Mouse (Mus musculus) cerebellum, postnatal 10 days (tissue): ENCODE measurements around the gene Spc24.
A peak's percentile ranks its signal among the peaks of the same experiment; 100 is the strongest.
"Not testable (repeated sequence)": the region's sequence is repeated elsewhere in the genome, so short reads cannot be mapped to it uniquely, and the experiment has no call there.

Source experiments
- DNase-seq, 2 experiments: peaks; one replicate each; pipeline ENCODE4 v3.0.0; 2021; ENCODE audit warnings: mixed read lengths in 2 of 2

The Spc24 gene

DNA sequence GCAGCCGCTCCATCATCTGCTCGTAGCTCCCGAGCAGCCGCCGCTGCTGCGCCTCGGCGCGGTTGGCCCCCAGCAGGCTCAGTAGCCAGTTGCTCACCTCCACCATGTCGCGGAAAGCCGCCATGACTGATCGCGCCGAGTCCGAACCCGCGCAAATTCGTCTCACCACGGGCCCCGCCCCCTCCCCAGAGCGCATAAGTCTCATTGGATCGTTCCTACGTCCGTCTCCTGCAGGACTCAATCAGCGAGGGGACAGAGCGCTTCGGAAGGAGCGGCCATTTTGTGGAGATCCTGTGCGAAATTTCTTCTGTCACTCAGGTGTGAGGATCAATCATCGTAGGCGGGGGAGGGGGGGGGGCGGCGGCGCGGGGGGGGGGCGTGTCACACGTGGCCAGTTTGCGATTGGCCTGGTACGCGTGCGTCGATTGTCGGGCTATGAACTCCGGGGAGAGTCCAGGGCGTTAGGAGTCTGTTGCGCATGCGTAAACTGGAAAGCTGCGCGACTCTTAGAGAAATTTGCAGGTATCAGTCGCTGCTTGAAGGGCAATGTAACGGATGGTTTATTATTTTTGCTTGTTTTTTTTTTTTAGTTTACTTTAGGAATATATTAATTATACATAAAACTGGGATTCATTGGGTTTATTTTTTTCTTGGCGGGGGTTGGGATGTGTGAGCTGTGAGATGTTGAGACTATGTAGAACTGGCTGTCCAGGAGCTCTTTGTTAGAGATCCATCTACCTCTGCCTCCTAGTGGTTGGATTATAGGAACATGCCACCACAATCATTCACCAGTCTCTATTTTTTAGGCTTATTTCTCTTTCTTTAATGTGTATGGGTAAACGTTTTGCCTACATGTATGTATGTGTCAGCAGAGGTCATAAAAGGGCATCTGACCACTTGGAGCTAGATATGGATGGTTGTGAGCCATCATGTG, at the start of gene Spc24:
TSS of gene Spc24 (minus strand) at position 149 of the 934 bp plus-strand sequence.
- peak; percentile 98 to 99 for DNase-seq

DNA sequence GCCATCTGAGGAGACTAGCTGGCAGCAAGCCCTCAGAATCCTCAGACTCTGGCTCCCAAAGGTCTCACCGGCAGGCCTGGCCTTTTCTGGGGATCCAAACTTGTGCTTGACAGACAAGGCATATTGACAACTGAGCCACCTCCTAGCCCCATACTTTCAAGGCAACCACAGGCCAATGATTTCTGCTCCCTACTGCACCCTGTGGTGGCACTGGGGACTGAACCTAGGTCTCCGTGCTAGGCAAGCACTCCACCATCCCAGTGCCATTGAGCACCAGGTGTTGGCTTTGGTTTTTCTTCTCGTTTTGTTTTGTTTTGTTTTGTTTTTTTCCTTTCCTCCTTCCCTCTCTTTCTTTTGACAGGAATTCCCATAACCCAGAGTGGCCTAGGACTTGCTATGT, 48.5 kb upstream of the Spc24 start:
- no peak for DNase-seq

DNA sequence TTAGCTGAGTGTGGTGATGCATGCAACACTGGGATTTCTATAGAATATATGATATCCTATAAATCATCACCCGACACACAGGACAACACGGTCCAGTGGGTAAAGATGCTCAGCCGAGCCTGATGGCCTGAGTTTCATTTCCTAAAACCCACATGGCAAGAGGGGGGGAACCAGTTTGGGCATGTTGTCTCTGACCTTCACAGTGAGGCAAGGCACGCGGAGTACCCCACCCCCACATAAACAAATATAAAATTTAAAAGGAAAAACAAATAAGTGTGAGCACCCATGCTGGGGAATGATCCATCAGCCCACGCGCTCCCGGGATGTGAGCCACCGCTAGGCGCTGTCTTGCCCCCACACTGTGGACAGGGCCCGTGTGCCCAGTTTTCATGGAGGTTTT, 46.9 kb upstream of the Spc24 start:
- no peak for DNase-seq

DNA sequence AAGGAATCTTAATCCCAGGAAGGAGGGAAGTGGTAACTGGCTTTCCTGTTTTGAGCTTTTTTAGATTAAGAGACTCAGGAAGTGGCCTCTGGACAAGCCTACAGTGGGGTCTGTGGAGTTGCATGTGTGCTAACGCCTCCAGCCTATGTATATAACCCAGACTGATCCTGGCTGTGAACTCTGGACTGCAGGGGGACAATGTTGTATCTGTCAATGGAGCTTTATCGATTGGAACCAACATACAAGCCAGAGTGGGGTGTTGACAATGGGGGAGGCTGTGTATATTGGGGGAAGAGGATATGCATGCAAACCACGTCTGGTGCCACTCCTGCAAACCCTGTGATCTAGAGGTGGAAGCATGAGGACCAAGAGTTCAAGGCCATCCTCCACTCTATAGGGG, 46.3 kb upstream of the Spc24 start:
- DNase-seq: no peak

DNA sequence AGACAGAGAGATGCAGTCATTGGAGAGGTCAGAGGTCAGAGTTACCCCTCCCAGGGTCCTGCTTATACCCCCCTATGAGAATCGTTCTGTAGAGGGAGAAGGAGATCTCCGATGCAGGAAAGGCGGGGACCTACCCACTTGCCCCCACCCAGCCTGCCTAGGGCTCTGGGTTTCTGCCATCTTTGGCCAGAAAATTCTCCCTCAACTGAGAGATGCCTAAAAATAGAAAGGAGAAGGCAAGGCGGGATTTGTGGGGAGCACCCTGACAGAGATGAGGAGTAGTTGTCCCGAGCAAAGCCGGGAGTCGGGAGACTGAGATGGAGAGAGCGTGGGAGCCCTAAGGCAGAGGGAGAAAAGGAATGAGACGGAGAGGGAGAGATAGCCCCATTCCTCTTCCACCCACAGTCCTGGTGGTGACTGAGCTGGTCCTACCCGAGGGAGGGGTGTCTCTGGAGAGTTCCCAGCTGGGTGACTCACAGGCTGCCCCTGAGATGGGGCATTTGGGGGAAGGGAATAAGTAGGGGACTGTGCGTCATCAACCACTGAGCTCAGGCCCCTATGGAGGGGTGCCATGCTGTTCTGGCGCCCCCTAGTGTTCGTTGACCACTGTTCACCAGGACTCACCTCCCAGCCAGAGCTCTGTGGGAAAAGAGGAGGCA, 44.0 kb upstream of the Spc24 start:
- DNase-seq: peak; percentile 91 to 92

DNA sequence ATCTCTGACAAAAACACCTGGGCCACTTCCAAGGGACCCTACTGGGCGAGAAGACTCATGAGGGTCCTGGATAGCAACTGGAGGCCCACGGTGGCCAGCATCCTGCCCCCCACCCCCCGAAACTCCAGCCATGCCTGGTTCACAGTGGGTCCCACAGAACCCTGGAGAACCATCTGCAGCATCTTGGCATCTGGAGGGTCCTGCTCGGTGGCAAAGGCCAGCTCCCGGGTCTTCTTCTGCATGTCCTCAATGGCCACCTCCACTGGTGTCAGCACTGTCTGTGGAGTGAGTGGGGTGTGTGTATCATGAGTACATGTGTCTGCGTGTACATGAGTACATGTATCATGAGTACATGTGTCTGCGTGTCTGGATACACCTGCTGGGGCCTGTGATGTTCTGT, 41.5 kb upstream of the Spc24 start:
- DNase-seq: no peak

DNA sequence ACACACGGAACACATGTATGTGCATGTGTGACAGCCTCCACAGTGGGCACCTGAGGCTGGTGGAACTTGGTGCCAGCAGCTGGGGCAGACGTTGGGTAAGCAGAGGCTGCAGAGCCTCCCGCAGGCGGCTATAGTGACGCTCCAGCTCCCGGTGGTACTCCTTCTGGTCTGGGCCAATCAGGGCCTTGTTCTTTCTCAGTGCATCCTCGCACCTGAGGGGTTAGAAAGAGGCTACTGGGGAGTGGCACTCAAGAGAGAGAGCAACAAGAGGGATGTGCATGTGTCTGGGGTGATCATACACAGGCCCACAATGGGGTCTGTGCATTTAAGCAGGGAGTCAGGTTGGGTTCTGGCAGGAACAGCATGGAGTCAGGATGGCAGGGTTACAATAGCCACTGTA, 41.0 kb upstream of the Spc24 start:
- no peak for DNase-seq

DNA sequence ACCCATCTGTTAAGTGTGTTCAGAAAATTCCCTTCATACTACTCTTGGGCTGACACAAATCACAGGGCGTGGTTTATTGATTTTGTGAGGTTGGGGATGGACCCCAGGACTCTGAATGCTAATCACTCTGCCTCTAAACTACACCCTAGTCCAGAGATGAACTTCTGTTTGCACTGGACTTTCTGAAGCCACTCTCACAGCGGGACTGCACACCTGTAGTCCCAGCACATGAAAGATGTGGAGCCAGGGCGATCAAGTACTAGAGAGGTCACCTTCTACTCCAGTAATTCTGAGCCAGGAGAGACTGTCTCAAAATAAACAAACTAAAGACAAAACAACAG, 38.9 kb upstream of the Spc24 start:
- no peak for DNase-seq

DNA sequence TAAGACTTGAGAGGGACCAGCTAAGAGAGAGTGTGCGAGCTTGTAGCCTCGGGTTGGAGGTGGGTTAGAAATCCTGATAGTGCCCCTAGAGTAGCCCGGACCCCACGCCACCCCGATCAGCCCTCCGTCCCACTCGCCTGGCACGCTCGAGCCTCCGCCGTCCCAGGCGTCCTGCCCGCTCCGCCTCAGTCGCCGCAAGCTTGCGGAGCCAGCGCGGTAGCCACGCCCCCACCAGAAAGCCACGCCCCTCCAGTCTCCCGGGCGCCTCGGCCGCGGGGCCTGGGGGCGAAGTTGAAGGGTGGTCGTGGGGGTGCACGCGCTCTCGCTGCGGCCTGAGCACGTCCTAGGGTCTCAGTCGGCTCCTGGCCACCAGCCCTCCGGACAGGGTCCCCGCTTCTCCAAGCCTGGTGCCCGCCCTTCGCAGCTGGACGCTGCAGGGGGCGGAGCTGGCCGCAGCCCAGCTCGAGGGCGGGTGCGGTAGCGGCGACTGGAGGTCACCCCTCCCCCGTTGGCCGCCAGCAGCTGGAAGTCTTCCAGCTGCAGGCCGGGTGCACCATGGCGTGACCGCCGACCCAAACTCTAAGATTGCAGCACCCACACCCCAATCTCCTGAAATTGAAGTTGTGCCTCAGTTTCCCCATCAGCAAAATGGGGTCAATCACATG, 38.4 kb upstream of the Spc24 start, which contains the start of gene Kank2:
TSS of gene Kank2 (minus strand) at position 400 of the 665 bp plus-strand sequence.
- peak; percentile 81 to 82 for DNase-seq

DNA sequence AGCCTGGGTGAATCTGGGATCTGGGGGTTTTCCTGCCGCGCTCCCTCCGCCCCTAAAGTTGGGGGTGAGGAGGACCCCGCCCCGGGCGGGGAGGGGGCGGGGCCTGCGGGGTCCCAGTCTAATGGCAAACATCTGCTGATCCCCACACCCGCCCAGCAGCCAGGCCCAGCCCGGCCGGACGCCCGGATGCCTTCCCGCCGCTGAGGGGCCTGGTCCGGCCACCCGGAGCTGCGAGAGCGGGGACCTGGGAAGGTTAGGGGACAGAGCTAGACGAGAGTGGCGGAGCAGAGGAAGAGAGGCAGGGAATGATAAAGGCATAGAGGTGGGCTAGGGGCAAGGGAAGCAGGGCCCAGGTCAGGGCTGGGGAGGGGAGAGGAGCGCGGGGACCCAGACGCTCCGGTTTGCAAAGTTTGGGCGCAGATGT, 37.8 kb upstream of the Spc24 start:
- DNase-seq: peak; percentile 41 to 48

DNA sequence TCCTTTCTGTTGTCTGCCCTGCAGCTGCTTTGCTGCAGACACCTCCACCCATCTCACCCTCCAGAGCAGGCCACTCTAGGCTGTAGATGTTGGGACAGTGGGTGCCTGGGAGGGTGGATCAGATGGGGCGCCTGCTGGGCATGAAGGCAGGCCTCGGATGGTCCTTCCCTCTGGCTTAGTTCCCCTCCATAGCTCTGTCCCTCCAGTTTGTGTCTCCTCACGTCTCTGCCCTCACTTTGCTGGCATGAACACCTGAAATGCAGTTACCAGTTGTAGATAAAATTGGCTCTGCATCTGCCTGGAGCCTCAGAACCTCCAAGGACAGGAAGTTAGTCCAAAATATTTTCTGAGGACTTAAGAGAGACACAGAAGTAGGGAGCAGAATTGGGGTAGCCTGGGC, 36.8 kb upstream of the Spc24 start:
- no peak for DNase-seq

DNA sequence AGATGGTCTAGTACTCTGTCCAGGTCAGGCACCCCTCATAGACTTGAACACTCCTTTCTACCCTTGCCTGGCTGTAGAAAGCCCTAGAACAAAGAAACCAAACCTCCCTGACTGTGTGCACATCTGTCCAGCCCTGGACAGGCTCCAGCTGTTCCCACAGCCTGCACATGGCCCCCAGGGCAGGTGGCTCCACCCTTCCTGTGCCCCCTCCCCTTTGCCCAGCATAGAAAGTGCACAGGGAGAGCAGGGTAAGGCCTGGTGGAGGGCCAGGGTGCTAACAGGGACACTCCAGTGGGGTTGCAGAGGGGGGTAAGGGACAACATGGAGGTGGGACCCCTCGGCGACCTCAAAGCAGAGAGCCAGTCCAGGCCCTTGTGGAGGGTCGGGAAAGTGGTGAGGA, 36.2 kb upstream of the Spc24 start:
- peak; percentile 24 to 27 for DNase-seq

DNA sequence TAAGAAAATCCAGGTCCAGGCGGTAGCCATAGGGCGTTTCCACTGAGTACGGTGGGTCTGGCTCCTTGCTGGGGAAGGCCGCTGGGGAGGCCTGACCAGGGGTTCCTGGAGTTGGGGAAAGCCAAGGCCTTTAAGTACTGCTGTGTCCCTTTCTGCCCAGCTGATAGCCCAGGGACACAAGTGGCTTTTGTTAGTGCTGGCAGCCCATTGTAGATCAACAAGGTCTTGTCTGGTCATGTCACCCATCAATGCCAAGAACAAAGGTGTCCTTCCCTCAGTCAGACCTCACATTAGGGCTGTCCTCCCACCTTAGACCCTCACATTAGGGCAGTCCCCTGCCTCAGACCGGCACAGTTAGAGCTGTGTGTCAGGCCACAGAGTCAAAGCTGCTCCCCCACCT, 35.5 kb upstream of the Spc24 start:
- DNase-seq: peak in 1 of 2 experiments; percentile 17

DNA sequence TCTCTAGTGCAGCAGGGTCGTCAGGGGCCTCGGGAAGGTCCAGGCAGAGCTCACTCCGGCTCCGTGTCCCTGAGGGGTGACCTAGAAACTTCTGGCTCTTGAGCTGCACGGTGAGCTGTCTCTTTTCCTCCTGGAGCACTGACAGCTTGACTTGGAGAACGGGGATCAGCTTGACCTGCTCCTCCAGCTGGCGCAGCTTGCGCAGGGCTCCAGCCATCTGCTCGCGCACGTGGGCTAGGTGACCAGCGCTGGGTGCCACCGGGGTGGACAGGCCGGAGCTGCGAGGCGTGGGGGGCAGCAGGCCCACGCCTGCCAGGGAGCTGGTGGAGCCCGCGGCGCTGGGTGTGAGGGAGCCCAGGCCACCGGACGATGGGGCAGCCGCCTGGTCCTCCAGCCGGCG, 34.8 kb upstream of the Spc24 start:
- peak; percentile 62 to 65 for DNase-seq

DNA sequence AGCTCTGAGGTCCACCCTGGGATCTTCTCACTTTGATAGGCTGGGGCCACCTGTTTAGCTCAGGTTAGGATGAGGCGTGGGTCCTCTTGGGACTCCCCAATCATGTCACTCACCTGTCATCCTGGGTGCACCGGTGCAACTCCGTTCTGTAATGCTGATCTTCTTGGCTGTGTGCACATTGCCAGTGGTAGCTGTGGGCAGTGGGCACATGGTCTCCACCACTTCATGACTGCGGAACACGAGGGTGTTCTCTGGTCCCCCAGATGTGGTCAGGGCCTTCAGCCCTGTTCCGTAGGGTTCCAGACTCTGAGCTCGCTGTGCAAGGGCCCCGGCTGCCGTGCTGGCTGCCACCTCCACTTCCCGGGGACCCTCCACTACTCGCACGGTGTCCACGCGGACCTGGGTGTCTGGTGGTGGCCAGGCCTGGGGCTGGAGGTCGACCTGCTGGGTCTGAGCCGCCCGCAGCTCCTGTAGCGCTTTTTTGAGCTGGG, 34.3 kb upstream of the Spc24 start:
- DNase-seq: peak in 1 of 2 experiments; percentile 21

DNA sequence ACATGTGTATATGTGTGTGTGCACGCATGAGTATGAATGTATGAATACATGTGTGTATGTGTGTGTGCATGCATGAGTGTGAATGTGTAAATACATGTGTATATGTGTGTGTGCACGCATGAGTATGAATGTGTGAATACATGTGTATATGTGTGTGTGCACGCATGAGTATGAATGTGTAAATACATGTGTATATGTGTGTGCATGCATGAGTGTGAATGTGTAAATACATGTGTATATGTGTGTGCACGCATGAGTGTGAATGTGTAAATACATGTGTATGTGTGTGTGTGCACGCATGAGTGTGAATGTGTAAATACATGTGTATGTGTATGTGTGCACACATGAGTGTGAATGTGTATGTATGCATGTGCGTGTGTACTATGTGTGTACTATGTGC, 33.4 kb upstream of the Spc24 start:
- not testable (repeated sequence) for DNase-seq

DNA sequence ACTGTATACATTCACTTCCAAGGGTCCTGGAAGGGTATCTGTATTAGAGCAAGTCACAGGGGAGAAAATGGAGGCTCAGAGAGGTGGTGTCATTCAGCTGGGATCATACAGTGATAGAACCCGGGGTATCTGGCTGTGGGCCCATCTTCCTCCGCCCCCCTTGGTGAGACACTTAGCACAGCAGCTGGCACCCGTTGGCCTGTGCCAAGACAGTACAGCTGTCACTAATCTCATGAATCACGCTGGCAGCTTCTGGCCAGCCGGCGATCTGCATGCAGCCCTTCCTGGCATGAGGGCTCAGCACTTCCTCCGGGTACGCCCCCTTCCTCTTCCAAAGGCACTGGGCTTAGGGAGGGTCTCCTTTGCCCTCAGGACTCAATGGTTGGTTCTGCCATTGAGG, 32.5 kb upstream of the Spc24 start:
- DNase-seq: peak; percentile 86 to 88

DNA sequence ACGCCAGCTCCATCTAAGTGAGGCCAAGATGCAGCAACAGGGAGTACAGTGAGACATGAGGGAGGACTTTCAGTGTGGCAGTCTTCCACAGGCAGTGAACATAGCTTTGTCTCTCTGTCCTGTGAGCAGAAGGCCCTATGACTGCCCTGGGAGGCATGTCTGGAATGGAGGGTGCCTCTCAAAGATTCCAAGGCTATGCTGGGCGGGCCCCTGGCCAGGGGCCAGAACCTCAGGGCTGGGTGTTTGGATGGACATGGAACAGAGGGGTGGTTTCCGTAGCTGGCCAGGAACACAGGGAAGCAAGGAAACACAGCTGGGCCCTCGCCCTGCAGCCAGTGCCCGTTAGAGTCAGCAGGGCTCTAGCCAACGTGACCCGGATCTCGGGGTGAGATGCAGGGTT, 31.8 kb upstream of the Spc24 start:
- peak; percentile 53 to 56 for DNase-seq

DNA sequence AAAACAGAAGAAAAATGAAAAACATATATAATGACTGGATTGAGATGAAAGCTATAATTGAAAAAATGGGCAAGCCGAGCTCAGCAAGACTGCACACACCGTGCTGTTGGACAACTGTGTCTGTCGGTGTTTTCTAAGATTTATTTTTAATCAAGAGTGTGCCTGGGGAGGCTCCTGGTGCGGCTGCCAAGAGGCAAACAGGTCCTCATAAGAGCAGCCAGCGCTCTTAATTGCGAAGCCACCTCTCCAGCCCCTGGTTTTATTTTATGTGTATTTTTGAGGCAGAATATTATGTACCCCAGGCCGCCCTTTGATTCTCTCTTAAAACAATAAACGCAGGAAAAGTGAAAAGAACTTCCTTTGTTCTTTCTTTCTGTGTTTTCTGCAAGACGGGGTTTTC, 28.1 kb upstream of the Spc24 start:
- DNase-seq: no peak

DNA sequence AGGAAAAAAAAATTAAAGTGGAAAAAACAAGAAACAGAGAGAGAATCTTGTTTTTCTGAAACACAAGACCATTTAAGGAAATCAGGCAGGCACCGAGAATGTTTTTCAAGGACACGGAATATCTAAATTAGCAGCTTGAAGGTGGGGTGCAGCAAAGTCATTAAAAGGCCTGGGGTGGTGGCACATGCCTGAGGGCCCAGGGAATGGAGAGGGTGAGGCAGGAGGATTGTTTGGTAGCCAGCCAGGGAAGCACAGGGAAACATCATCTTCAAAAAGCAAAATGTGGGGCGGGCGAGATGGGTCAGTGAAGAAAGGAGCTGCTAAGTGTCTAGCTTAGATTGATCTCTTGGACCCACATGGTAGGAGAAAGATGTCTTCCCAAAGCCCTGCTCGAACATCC, 27.6 kb upstream of the Spc24 start:
- no peak for DNase-seq

DNA sequence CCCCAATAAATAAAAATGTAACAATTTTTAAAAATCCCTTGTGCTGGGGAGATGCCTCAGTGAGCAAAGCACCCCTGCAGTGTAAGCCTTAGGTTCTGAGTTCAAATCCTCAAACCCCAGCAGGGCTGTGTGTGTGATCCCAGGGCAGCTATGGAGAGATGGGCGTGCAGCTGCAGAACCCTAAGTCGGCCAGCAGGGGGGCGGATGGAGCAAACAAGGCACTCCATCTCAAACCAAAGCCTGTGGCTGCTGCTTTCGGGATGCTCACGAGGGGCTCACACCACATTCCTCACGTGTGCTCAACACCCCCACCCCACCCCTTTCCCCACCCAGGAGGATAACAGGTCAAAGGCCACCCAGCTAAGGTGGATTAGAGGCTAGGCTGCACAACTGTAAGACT, 26.8 kb upstream of the Spc24 start:
- peak; percentile 80 to 81 for DNase-seq

DNA sequence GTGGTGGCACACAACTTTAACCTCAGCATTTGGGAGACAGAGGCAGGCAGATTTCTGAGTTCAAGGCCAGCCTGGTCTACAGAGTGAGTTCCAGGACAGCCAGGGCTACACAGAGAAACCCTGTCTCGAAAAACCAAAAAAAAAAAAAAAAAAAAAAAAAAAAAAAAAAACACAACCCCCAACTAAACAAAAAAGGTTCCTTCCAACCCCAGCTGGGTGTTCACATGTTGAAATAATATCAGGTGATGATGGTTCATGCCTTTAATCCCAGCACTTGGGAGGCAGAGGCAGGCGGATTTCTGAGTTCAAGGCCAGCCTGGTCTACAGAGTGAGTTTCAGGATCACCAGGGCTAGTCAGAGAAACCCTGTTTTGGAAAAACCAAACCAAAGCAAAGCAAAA, 26.2 kb upstream of the Spc24 start:
- not testable (repeated sequence) for DNase-seq

DNA sequence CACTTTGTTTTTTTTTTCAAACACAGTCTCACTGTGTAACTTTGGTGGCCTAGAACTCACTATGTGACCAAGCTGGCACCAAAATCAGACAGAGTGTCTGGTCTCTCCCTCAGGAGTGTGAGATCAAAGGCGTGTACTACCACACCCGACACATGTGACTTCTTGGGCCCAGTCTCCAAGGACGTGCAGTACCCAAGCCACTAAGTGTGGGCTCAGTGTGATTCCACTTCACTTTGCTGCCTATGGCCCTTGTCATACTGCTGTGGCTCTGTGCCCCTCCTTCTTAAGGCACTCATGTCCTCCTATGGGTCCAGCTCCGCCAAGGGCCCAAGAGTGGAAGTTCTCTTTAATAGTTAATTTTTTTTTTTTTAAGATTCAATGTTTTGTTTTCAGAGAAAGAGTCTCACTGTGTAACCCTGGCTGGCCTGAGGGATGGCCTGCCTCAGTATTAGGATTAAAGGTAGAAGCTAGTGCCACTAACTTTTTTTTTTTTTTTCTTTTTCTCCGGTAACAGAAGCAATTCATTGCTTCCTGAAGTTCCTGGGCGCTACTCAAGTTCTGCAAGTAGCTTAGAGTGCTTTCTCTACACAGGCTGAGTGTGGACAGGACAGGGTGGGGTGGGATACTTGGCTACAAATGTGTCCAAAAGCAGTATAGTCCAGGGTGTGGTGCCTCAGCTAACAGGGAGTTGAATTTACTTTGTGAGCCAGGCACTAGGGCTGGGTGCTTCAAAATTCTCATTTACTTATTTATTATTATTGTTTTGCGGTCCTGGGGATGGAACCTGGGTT, 24.6 kb upstream of the Spc24 start:
- no peak for DNase-seq
